Mouse (Mus musculus) small intestine, adult 2 months (tissue): ENCODE measurements around the gene Nop16. TPM values are rescaled to one million over a fixed set of nuclear protein-coding genes. Genes with fewer than 3 reads are reported as not detected.

ENCODE experiments used
- H3K27ac ChIP-seq: fragments of 200-500 bp; 2 replicates; pipeline ENCODE4 v1.5.1; 2012; ENCODE audit warnings: low read depth, low read length, control low read depth, inconsistent platforms; ENCODE audit not compliant: insufficient read depth
- H3K27me3 ChIP-seq: fragments of 200-500 bp; 2 replicates; pipeline ENCODE4 v1.6.1; 2012; ENCODE audit warnings: mild to moderate bottlenecking, moderate library complexity, low read length, inconsistent platforms; ENCODE audit not compliant: control insufficient read depth, insufficient read depth
- H3K36me3 ChIP-seq: fragments of 200-500 bp; 2 replicates; pipeline ENCODE4 v1.6.1; 2012; ENCODE audit warnings: mild to moderate bottlenecking, low read length, control low read depth, inconsistent platforms; ENCODE audit not compliant: control insufficient read depth, insufficient read depth
- H3K4me1 ChIP-seq: fragments of 200-500 bp; 2 replicates; pipeline ENCODE4 v1.6.1; 2012; ENCODE audit warnings: low read length, inconsistent platforms, mixed read lengths; ENCODE audit not compliant: control insufficient read depth, insufficient read depth, insufficient read length
- H3K4me3 ChIP-seq: fragments of 200-500 bp; 2 replicates; pipeline ENCODE4 v1.5.1; 2012; ENCODE audit warnings: low read depth, mild to moderate bottlenecking, control low read depth, inconsistent platforms, low read length, moderate library complexity
- CTCF ChIP-seq: fragments of 200-500 bp; IDR thresholded peaks from 2 replicates; pipeline ENCODE4 v1.5.1; 2012; ENCODE audit warnings: low read depth, mild to moderate bottlenecking, control low read depth, inconsistent platforms, low read length, moderate library complexity, mixed read lengths; ENCODE audit not compliant: insufficient replicate concordance, insufficient read length; ENCODE audit errors: extremely low read depth
- POLR2A ChIP-seq: fragments of 200-500 bp; IDR thresholded peaks from 2 replicates; pipeline ENCODE4 v1.6.1; 2012; ENCODE audit warnings: low read depth, mild to moderate bottlenecking, control low read depth, inconsistent platforms, low read length, moderate library complexity
- WGBS: fragments of 180-500 bp; shearing (Covaris S2); methylation state at CpG from one replicate; pipeline ENCODE4 v1.1.7; 2018; 5-methylcytosine and 5-hydroxymethylcytosine counted together
- polyA plus RNA-seq: library from polyadenylated mRNA; depleted of rRNA; stranded (reverse); fragments of >200 nt; gene quantifications from 2 replicates; pipeline ENCODE4 v1.2.3, GENCODE M21; 2012; rRNA removed

The Nop16 gene
- polyA plus RNA-seq, 1 experiment, result 2.4 TPM

DNA sequence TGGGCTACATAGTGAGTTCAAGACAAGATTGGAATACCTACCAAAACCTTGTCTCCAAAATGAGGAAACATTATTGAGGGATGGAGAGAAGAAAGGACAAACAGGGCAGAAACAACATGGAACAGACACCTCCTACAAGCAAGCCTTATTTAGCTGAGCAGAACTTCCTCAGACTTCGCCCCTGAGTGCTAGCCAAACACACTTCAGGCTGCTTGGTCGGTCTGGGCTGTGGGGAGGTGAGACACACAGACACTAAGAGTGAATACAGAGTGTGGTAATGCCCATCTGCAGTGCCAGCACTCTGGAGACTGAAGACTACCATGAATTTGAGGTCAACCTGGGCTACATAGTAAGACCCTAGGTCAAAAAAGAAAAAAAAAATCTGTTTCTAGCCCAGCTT, 30.2 kb downstream of the Nop16 start:
- H3K36me3 ChIP-seq, result peaks cover 65% of the 10 kb centered on the region
- H3K4me1 ChIP-seq, result no peaks in the 10 kb centered on the region; the same call in 1 of the 2 replicates
- H3K27me3 ChIP-seq, result no peaks in the 10 kb centered on the region
- WGBS, result 81% methylated on average over 2 of the region's 2 CpGs
- no peak overlapping the region for H3K27ac ChIP-seq
- no peak overlapping the region for H3K4me3 ChIP-seq
- no peak for TF ChIP-seq POLR2A
- no peak for TF ChIP-seq CTCF

DNA sequence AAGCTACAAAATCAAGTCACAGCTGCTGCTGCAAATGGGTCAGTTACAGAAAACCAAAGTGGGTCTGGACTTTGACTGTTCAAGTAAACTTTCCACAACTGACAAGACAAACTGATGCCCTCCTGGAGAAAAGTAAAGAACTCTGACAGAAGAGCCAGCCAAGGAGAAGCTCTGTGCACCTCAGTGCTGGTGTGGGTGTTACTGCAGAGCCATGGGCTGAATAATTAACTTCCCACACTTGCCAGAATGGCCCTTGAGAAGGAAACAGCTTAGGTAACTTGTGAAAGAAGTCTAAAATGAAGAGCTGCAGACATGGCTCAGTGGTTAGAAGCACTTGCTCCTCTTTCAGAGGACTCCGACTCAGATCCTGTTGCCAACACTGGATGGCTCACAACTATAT, 32.2 kb downstream of the Nop16 start:
- Histone ChIP-seq H3K27ac (no peak overlapping the region), H3K4me1 (no peaks in the 10 kb centered on the region), H3K36me3 (peaks cover 78% of the 10 kb centered on the region), H3K27me3 (no peaks in the 10 kb centered on the region), H3K4me3 (no peak overlapping the region)
- TF ChIP-seq CTCF (no peak), POLR2A (no peak)
- 93% methylated on average over 1 of the region's 1 CpGs for WGBS

DNA sequence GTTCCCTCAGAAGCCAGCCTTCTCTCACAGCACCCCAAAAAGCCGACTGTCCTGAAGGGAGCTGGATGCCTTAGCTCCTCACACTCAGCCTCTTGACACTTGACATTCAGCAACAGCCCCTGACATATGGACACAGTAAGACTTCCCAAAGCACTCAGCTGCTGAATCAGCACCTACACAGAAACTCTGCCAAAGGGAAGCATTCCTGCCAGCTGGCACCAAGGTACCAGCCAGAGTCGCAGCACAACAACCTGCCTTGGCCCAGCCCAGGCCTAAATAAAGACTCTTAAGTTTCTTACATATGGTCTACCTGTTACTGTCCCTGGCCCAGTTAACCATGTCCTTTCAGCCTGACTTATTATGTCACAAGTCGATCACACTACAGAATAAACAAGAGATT, 33.1 kb downstream of the Nop16 start:
- Histone ChIP-seq H3K36me3 (peaks cover 80% of the 10 kb centered on the region), H3K4me1 (no peaks in the 10 kb centered on the region), H3K27me3 (no peaks in the 10 kb centered on the region), H3K4me3 (no peak overlapping the region), H3K27ac (no peak overlapping the region)
- WGBS, result 82% methylated on average over 3 of the region's 3 CpGs
- TF ChIP-seq POLR2A (no peak), CTCF (no peak)

DNA sequence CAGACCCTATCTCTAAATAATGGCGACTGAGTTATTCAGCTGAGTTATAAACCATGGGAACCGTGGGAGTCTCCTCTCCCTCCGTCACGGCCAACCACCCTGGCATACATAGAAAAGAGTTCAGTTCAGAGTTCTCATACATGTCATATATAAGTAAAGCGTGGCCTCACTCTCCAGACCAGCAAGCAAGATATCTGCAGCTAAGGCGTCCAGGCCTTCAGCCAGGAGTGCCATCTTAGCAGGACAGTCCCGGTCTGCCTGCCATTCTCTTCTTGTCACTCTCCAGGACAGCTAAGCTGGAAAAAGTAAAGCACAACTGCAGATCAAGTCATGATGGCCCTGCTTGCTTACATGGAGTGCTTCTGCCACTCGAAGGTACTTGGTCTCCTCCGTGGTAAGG, 33.7 kb downstream of the Nop16 start:
- Histone ChIP-seq H3K36me3 (peaks cover 79% of the 10 kb centered on the region), H3K4me1 (no peaks in the 10 kb centered on the region), H3K27ac (no peak overlapping the region), H3K4me3 (no peak overlapping the region), H3K27me3 (no peaks in the 10 kb centered on the region)
- 91% methylated on average over 9 of the region's 9 CpGs for WGBS
- no peak for TF ChIP-seq POLR2A

DNA sequence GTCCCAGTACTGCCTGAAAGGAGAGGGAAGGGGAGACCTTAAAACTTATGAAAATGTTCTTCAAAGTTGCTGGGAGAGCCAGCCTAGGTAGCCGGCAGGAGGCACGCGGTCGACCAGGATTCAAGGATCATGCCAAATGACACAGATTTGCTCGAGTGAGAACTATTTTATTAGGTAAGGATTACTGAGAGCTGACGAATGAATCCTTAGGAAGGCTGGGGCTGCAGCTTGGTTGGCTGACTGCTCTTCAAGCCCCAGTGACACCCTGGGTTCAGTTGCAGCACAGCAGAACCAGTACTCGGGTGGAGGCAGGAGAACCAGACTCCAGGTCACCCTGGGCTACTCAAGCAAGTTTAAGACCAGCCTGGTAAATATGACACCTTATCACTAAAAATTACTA, 41.9 kb downstream of the Nop16 start:
- TF ChIP-seq POLR2A (no peak), CTCF (no peak)

More for the DNA sequence above, 41.9 kb downstream of the Nop16 start:
- H3K36me3 ChIP-seq, result peaks cover 38% of the 10 kb centered on the region
- H3K27ac ChIP-seq, result no peak overlapping the region
- H3K27me3 ChIP-seq, result no peaks in the 10 kb centered on the region
- no peak overlapping the region for H3K4me3 ChIP-seq
- no peaks in the 10 kb centered on the region for H3K4me1 ChIP-seq
- WGBS, result 81% methylated on average over 7 of the region's 7 CpGs

Other genes starting within 250 kb of the Nop16 start
- 3.1 and 5.5 TPM in 2 replicates for gene Cplx2, start 218.7 kb downstream of the Nop16 start, polyA plus RNA-seq
- 23.9 and 29.7 TPM in 2 replicates for gene Thoc3, start 121.2 kb downstream of the Nop16 start, polyA plus RNA-seq
- gene Simc1, start 86.3 kb downstream of the Nop16 start, polyA plus RNA-seq, result 2.1 and 4.0 TPM in 2 replicates
- gene 4833439L19Rik, start 24.7 kb downstream of the Nop16 start, polyA plus RNA-seq, result 76.2 and 166 TPM in 2 replicates
- 6.6 and 11.4 TPM in 2 replicates for gene Arl10, start 15.1 kb downstream of the Nop16 start, polyA plus RNA-seq
- gene Higd2a, start 117 bp upstream of the Nop16 start, polyA plus RNA-seq, result 93.9 and 163 TPM in 2 replicates
- gene Cltb, start 21.3 kb upstream of the Nop16 start, polyA plus RNA-seq, result 34.7 and 84.6 TPM in 2 replicates
- 11.1 and 14.5 TPM in 2 replicates for gene Faf2, start 31.7 kb upstream of the Nop16 start, polyA plus RNA-seq
- 206 and 318 TPM in 2 replicates for gene Rnf44, start 103.8 kb upstream of the Nop16 start, polyA plus RNA-seq
- 473 and 1,001 TPM in 2 replicates for gene Cdhr2, start 111.4 kb upstream of the Nop16 start, polyA plus RNA-seq
- 0.14 and 0.18 TPM in 2 replicates for gene Gprin1, start 159.8 kb upstream of the Nop16 start, polyA plus RNA-seq
- 0.37 and 0.63 TPM in 2 replicates for gene Sncb, start 176.5 kb upstream of the Nop16 start, polyA plus RNA-seq
- gene Eif4e1b, start 193.9 kb upstream of the Nop16 start, polyA plus RNA-seq, result not detected in 2 replicates
- 4.9 and 16.0 TPM in 2 replicates for gene Tspan17, start 199.3 kb upstream of the Nop16 start, polyA plus RNA-seq